Mouse (Mus musculus) lung, adult 18-20 months (tissue): ENCODE results near the gene Gpr65.
"Not testable (repeated sequence)": the region's sequence is repeated elsewhere in the genome, so short reads cannot be mapped to it uniquely, and the experiment has no call there.

Experiments used
- DNase-seq, 2 experiments: peaks; one replicate each; pipeline ENCODE4 v3.0.0; 2022; ENCODE audit warnings: mixed read lengths in 2 of 2

Gene Gpr65

GRCm38 (mm10) chr12:98283487-98283860, 15.0 kb downstream of the Gpr65 start:
- peak; percentile 12 to 27 for DNase-seq

- DNase-seq, result no peak
Measured at GRCm38 (mm10) chr12:98284477-98284876, 16.0 kb downstream of the Gpr65 start.

DNA sequence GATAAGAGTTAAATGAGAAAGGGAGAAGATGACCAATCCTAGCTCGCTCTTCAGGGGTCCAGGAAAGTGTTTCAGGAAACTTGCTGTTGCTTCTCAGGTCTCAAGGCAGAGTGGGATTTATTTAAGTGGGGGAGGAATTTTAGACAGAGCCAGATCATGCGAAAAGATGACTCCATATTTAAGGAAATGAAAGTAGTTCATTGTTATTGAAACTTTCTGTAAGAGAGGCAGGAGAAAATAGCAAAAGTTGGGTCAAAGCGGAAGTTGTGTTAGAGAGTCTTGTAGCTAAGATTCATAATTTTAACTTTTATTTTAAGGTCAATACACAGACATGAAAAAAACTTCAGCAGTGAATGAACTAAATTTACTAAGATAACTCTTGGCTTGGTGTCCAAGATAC, 22.0 kb downstream of the Gpr65 start:
- DNase-seq, result no peak

GRCm38 (mm10) chr12:98292278-98292677, 23.8 kb downstream of the Gpr65 start:
- DNase-seq, result no peak

DNA sequence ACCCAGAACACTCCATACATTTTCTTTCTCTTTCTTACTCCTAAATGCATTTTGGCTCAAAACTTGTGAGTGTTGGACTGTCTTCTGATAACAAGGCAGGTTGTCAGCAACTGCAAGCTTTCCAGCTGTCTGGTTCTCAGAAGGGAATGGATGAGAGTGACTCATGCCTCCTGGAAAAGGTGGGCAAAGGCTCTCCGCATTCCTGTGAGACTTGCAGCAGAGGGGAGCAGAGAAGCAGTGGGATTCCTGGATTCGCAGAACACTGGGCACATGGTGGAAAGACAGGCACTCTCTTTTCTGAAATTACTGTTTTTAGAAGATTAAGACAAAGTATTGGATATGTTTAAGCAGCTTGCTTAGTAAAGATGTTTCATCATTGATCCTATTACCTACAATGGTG, 25.8 kb downstream of the Gpr65 start:
- DNase-seq, result no peak

GRCm38 (mm10) chr12:98301980-98302379, 33.5 kb downstream of the Gpr65 start:
- DNase-seq, result no peak

- DNase-seq, result no peak
Measured at GRCm38 (mm10) chr12:98303013-98303412, 34.6 kb downstream of the Gpr65 start.

GRCm38 (mm10) chr12:98307179-98307915, 38.9 kb downstream of the Gpr65 start:
- DNase-seq, result no peak

DNA sequence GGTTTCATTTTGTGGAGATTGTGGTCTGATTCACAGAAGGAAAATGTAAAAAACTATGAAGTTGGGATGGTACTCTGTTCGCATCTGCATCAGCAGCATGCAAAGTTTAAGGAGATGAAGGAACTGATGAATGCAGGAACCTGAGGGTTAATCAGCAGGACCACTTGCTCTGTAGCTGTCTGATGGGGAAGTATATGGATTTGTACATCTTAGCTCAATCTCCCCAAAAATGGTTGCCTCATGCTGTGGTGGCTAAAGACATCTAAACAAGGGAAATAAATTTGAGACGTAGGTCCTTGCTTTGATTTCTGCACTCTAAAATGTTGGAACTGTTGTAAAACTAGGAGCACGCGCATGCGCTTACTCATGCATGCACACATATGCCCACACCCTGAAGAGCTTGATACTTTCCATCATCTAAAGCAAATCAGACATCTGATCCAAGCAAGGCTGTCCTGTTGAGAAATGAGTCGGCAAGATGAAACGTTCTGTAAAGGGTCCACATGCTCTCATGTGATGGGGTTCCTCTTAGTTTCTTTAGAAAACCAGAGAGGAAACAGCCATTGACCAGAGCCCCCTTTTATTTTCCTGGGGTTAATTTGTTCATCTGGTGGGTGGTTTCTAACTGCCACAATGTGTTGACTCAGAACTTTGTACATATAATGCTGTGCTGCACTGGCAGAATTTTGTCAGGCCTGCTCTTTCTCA, 43.1 kb downstream of the Gpr65 start:
- DNase-seq, result no peak

GRCm38 (mm10) chr12:98315924-98316323, 47.5 kb downstream of the Gpr65 start:
- no peak for DNase-seq

DNA sequence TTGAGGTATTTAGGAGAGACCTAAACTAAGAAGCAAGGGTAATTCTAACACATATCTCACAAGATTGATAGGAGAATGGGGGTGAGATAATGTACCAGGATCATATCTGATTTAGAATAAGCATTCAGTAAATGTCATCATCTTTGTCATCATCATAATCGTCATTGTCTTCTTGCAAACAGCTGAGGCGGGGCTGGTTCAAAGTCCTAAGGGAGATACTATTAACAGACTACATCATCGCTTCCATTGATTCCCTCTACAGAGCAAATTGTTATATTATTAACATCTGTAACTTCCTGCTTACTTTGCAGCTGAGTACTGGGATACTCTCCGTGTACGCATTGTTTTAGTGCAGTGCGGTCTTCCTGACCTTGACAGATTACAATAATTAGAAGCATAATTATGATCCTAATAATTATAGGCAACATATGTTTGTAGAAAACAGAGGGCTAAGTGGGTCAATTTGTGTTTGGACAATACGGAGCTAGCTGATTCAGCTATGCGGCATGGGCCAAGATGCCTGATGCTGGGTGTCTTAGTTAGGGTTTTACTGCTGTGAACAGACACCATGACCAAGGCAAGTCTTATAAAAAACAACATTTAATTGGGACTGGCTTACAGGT, 49.4 kb downstream of the Gpr65 start:
- DNase-seq, result no peak

DNA sequence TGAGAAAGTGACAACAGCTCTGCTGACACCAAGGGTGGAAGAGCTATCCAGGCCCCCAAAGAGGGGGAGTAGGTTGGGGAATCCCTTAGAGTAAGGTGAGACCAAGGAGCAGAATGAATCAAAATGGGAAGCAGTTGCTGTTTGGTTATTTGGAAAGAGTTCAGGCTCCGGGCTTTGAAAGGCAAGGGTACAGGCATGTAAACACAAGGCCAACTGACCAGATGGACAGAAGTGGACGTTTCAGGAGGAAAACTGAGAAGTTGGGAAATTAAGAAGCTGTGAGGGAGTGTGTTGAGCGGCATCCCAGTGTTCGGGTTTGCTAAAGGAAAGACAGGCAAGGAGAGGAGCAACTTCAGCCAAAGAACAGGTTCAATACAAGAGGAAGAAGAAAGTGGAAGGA, 54.0 kb downstream of the Gpr65 start:
- no peak for DNase-seq

DNA sequence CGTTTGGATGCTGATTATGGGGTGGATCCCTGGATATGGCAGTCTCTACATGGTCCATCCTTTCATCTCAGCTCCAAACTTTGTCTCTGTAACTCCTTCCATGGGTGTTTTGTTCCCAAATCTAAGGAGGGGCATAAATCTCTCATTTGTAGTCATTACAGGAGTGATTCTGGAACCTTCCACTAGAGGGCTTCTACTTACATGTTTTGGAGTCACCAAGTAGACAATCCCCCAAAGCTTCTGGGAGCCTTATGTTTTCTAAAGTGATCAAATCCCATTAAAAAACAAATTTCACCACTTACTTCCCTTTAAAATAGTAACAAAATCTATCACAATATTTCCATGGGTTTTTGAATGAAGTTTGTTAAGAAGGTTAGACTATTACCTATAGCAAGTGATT, 55.7 kb downstream of the Gpr65 start:
- not testable (repeated sequence) for DNase-seq
